9 mouse cellular contexts compared by ENCODE assay signal in the genomic region with DNA sequence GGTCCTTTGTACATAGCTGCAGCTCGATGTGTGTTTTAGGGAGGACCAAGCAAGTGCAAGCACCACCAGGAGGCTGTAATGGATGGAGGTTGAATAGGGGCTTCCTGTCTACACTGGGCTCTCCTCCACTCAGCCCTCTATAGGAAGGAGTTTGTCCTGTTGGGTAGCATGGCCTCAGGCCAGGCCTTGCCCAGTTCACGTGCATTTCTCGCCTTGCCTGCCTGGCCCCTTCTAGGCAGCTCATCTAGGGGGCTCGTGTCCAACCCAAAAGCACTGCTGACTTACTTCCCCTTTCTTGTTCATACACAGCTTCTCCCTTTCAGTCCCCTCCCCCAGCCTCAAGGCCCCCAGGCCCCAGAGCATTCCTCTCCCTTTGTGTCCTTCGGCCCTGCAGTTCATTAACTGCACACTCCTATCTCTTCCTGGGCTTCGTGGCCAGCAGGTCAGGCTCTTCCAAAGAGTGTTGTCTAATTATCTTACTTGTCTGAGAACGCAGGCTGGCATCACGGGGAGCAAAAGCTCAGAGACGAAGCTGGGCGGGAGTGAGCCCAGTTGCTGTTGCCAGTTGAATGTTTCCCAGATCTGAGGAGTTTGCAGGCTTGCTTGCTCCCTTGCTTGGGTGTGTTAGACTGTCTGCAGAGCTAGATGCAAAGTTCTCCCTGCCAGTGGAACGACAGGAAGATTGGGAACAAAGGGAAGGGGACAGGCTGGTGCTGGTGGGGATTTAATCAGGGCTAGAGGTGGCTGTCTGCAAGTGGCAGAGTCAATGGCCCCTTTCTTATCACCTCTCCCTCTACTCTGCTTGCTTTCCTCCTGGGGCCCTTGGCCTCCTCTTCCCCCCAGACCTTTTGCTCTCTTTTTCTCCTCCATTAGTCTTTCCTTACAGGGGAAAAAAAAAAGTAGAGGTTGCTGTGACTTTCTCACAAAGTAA.
DNase-seq lines count a peak whose midpoint lies in the region; ATAC-seq lines count a peak whose summit lies in the region.
"Had no signal": no experiment of that assay in that cellular context is flagged by ENCODE, and none has a peak within 500 bp of the region (broad histone marks: within the 10 kb centered on the region; RNA-seq: fewer than 3 reads in every experiment).

No protein-coding gene starts in this region.

- H3K4me3 ChIP-seq in lung, embryonic 15.5 days: no peak overlapping the region
- H3K4me3 ChIP-seq in stomach, embryonic 16.5 days (replicated peaks; ENCODE audit: low read length): no peak overlapping the region

- no peaks in the 10 kb centered on the region for H3K27me3 ChIP-seq in lung, embryonic 15.5 days
- H3K27me3 ChIP-seq in stomach, embryonic 16.5 days (ENCODE audit: control insufficient read depth, insufficient read depth, low read length): no peaks in the 10 kb centered on the region

- no peak overlapping the region for H3K9ac ChIP-seq in lung, embryonic 15.5 days
- no peak overlapping the region for H3K9ac ChIP-seq in stomach, embryonic 16.5 days (ENCODE audit: low read length)

- peaks cover 17% of the 10 kb centered on the region for H3K36me3 ChIP-seq in lung, embryonic 15.5 days
- H3K36me3 ChIP-seq in stomach, embryonic 16.5 days (ENCODE audit: control insufficient read depth, insufficient read depth, low read length): peaks cover 5% of the 10 kb centered on the region; the same call in 1 of the 2 replicates

- 24% methylated on average over 11 of the region's 11 CpGs for WGBS in lung, embryonic 15.5 days
- WGBS in stomach, embryonic 16.5 days: 36% methylated on average over 11 of the region's 11 CpGs

- H3K27ac ChIP-seq in lung, embryonic 15.5 days: peak overlapping the region; percentile 64; the same call in 1 of the 2 replicates
- peak overlapping the region; percentile 22; the same call in 1 of the 2 replicates for H3K27ac ChIP-seq in stomach, embryonic 16.5 days (ENCODE audit: low read length)

- no peak overlapping the region for H3K4me2 ChIP-seq in lung, embryonic 15.5 days
- no peak overlapping the region for H3K4me2 ChIP-seq in stomach, embryonic 16.5 days (ENCODE audit: low read depth, low read length)

- no peak; the same call in 1 of the 2 replicates for ATAC-seq in lung, embryonic 15.5 days (ENCODE audit: borderline replicate concordance, extremely low read depth, low FRiP score, low TSS enrichment)
- peak; percentile 31; the same call in 1 of the 2 replicates for ATAC-seq in stomach, embryonic 16.5 days (ENCODE audit: insufficient read depth, low FRiP score)

- peaks cover 32% of the 10 kb centered on the region for H3K4me1 ChIP-seq in lung, embryonic 15.5 days
- peaks cover 9% of the 10 kb centered on the region; the same call in 1 of the 2 replicates for H3K4me1 ChIP-seq in stomach, embryonic 16.5 days (ENCODE audit: control insufficient read depth, insufficient read depth, low read length)

- peak; percentile 51 for DNase-seq in embryo, embryonic 9.5 days (ENCODE audit: extremely low spot score)
- DNase-seq in embryo, embryonic 10.5 days (ENCODE audit: low spot score): no peak
- no peak for DNase-seq in lung, postnatal 36 days
- peak; percentile 35 to 44 for DNase-seq in layer of hippocampus, postnatal 10 days (ENCODE audit: low spot score in 2 of 2)
- DNase-seq in adrenal gland, adult 8-10 months: no peak
- DNase-seq in gastrocnemius, postnatal 25 days: no peak
- DNase-seq: adrenal gland, postnatal 10 days had no signal

- H3K9me3 ChIP-seq in lung, embryonic 15.5 days: no peaks in the 10 kb centered on the region
- no peaks in the 10 kb centered on the region for H3K9me3 ChIP-seq in stomach, embryonic 16.5 days (replicated peaks; ENCODE audit: control insufficient read depth, low read length)

Comparison
In these comparisons a context has a peak if more than half of its experiments do, and no peak if none do; other contexts are left out.
1. DNase-seq: peak in embryo, embryonic 9.5 days (single experiment) and layer of hippocampus, postnatal 10 days (2 of 2); none in embryo, embryonic 10.5 days (single experiment), lung, postnatal 36 days (single experiment), adrenal gland, adult 8-10 months (single experiment) and gastrocnemius, postnatal 25 days (single experiment).